Mouse (Mus musculus): ENCODE data around the gene Nol10.
"Not testable (repeated sequence)": the region's sequence is repeated elsewhere in the genome, so short reads cannot be mapped to it uniquely, and the experiment has no call there.

Nol10 gene

GRCm38 (mm10) chr12:17411797-17412526 lies 63.7 kb downstream of the Nol10 start:
- no peak for DNase-seq

- no peak for DNase-seq
Observed at GRCm38 (mm10) chr12:17414734-17415133, 66.5 kb downstream of the Nol10 start.

- no peak for DNase-seq
Observed at GRCm38 (mm10) chr12:17420168-17420810, 72.0 kb downstream of the Nol10 start.

- no peak for DNase-seq
Observed at GRCm38 (mm10) chr12:17425254-17426169, 77.3 kb downstream of the Nol10 start.

GRCm38 (mm10) chr12:17426735-17427134 lies 78.5 kb downstream of the Nol10 start:
- DNase-seq = no peak

GRCm38 (mm10) chr12:17430578-17430977 lies 82.3 kb downstream of the Nol10 start:
- no peak for DNase-seq

GRCm38 (mm10) chr12:17431166-17431565 lies 82.9 kb downstream of the Nol10 start:
- DNase-seq = no peak

- no peak for DNase-seq
Observed at GRCm38 (mm10) chr12:17431812-17432332, 83.6 kb downstream of the Nol10 start.

- no peak for DNase-seq
Observed at GRCm38 (mm10) chr12:17433712-17434111, 85.5 kb downstream of the Nol10 start.

- no peak for DNase-seq
Observed at GRCm38 (mm10) chr12:17436471-17436870, 88.2 kb downstream of the Nol10 start.

- DNase-seq = peak; percentile 77 to 88
Observed at GRCm38 (mm10) chr12:17440251-17440651, 92.0 kb downstream of the Nol10 start.

- peak; percentile 76 to 81 for DNase-seq
Observed at GRCm38 (mm10) chr12:17441495-17441894, 93.2 kb downstream of the Nol10 start.

- DNase-seq = peak; percentile 53 to 80
Observed at GRCm38 (mm10) chr12:17444406-17444805, 96.1 kb downstream of the Nol10 start.

- DNase-seq = no peak
Observed at GRCm38 (mm10) chr12:17445251-17445650, 97.0 kb downstream of the Nol10 start.

- peak in 1 of 2 experiments; percentile 40 for DNase-seq
Observed at GRCm38 (mm10) chr12:17448781-17449180, 100.5 kb downstream of the Nol10 start.

- DNase-seq = no peak
Observed at GRCm38 (mm10) chr12:17449661-17450091, 101.4 kb downstream of the Nol10 start.

GRCm38 (mm10) chr12:17450503-17450902 lies 102.2 kb downstream of the Nol10 start:
- no peak for DNase-seq

- no peak for DNase-seq
Observed at GRCm38 (mm10) chr12:17450908-17451307, 102.7 kb downstream of the Nol10 start.

- no peak for DNase-seq
Observed at GRCm38 (mm10) chr12:17452273-17452672, 104.0 kb downstream of the Nol10 start.

GRCm38 (mm10) chr12:17453918-17454317 lies 105.7 kb downstream of the Nol10 start:
- DNase-seq = no peak

GRCm38 (mm10) chr12:17455096-17455495 lies 106.8 kb downstream of the Nol10 start:
- no peak for DNase-seq

- DNase-seq = not testable (repeated sequence)
Observed at GRCm38 (mm10) chr12:17459223-17459622, 111.0 kb downstream of the Nol10 start.

GRCm38 (mm10) chr12:17463706-17464105 lies 115.4 kb downstream of the Nol10 start:
- DNase-seq = no peak

All from kidney, postnatal 36 days (tissue).